Mouse (Mus musculus): ENCODE results near the gene Lgals12. TPM values are rescaled to one million over a fixed set of nuclear protein-coding genes. Genes with fewer than 3 reads are reported as not detected.

Lgals12 gene
- polyA plus RNA-seq, 1 experiment from 2014 or later, result 1.2 TPM

GRCm38 (mm10) chr19:7592018-7592417 lies 15.0 kb downstream of the Lgals12 start:
- 36% methylated on average over 3 of the region's 3 CpGs for WGBS
- Histone ChIP-seq H3K4me2 (replicated peaks; ENCODE audit: low read depth, low read length) (no peak overlapping the region), H3K27me3 (ENCODE audit: control insufficient read depth, insufficient read depth, low read length) (no peaks in the 10 kb centered on the region), H3K9me3 (ENCODE audit: control insufficient read depth, low read length) (0 out of 2 replicates have a peak, but pooled peaks cover 3% of the 10 kb centered on the region), H3K4me1 (ENCODE audit: control insufficient read depth, insufficient read depth, low read length) (no peaks in the 10 kb centered on the region), H3K27ac (ENCODE audit: low read depth, low read length) (no peak overlapping the region), H3K36me3 (ENCODE audit: control insufficient read depth, insufficient read depth, low read length) (no peaks in the 10 kb centered on the region), H3K9ac (ENCODE audit: low read depth, low read length) (no peak overlapping the region), H3K4me3 (ENCODE audit: low read length) (no peak overlapping the region)
- ATAC-seq (ENCODE audit: low FRiP score, low TSS enrichment), result no peak

GRCm38 (mm10) chr19:7590795-7591194 lies 16.2 kb downstream of the Lgals12 start:
- Histone ChIP-seq H3K27ac (ENCODE audit: low read depth, low read length) (no peak overlapping the region), H3K4me2 (replicated peaks; ENCODE audit: low read depth, low read length) (no peak overlapping the region), H3K4me1 (ENCODE audit: control insufficient read depth, insufficient read depth, low read length) (no peaks in the 10 kb centered on the region), H3K4me3 (ENCODE audit: low read length) (no peak overlapping the region), H3K9ac (ENCODE audit: low read depth, low read length) (no peak overlapping the region), H3K27me3 (ENCODE audit: control insufficient read depth, insufficient read depth, low read length) (no peaks in the 10 kb centered on the region), H3K9me3 (ENCODE audit: control insufficient read depth, low read length) (0 out of 2 replicates have a peak, but pooled peaks cover 3% of the 10 kb centered on the region), H3K36me3 (ENCODE audit: control insufficient read depth, insufficient read depth, low read length) (no peaks in the 10 kb centered on the region)
- ATAC-seq (ENCODE audit: low FRiP score, low TSS enrichment), result no peak

- Histone ChIP-seq H3K9me3 (ENCODE audit: control insufficient read depth, low read length) (0 out of 2 replicates have a peak, but pooled peaks cover 3% of the 10 kb centered on the region), H3K27me3 (ENCODE audit: control insufficient read depth, insufficient read depth, low read length) (no peaks in the 10 kb centered on the region), H3K27ac (ENCODE audit: low read depth, low read length) (no peak overlapping the region), H3K4me3 (ENCODE audit: low read length) (no peak overlapping the region), H3K9ac (ENCODE audit: low read depth, low read length) (no peak overlapping the region), H3K4me2 (replicated peaks; ENCODE audit: low read depth, low read length) (no peak overlapping the region), H3K36me3 (ENCODE audit: control insufficient read depth, insufficient read depth, low read length) (no peaks in the 10 kb centered on the region), H3K4me1 (ENCODE audit: control insufficient read depth, insufficient read depth, low read length) (no peaks in the 10 kb centered on the region)
- no peak for ATAC-seq (ENCODE audit: low FRiP score, low TSS enrichment)
- WGBS, result 91% methylated on average over 6 of the region's 6 CpGs
Measured at GRCm38 (mm10) chr19:7585764-7586163, 21.2 kb downstream of the Lgals12 start.

GRCm38 (mm10) chr19:7585279-7585678 lies 21.7 kb downstream of the Lgals12 start:
- Histone ChIP-seq H3K9ac (ENCODE audit: low read depth, low read length) (no peak overlapping the region), H3K4me1 (ENCODE audit: control insufficient read depth, insufficient read depth, low read length) (no peaks in the 10 kb centered on the region), H3K36me3 (ENCODE audit: control insufficient read depth, insufficient read depth, low read length) (no peaks in the 10 kb centered on the region), H3K27ac (ENCODE audit: low read depth, low read length) (no peak overlapping the region), H3K27me3 (ENCODE audit: control insufficient read depth, insufficient read depth, low read length) (no peaks in the 10 kb centered on the region), H3K4me2 (replicated peaks; ENCODE audit: low read depth, low read length) (no peak overlapping the region), H3K9me3 (ENCODE audit: control insufficient read depth, low read length) (0 out of 2 replicates have a peak, but pooled peaks cover 3% of the 10 kb centered on the region), H3K4me3 (ENCODE audit: low read length) (no peak overlapping the region)
- WGBS, result 87% methylated on average over 8 of the region's 8 CpGs
- no peak for ATAC-seq (ENCODE audit: low FRiP score, low TSS enrichment)

GRCm38 (mm10) chr19:7583599-7583998 lies 23.4 kb downstream of the Lgals12 start:
- Histone ChIP-seq H3K9ac (ENCODE audit: low read depth, low read length) (no peak overlapping the region), H3K9me3 (ENCODE audit: control insufficient read depth, low read length) (no peaks in the 10 kb centered on the region), H3K27me3 (ENCODE audit: control insufficient read depth, insufficient read depth, low read length) (no peaks in the 10 kb centered on the region), H3K36me3 (ENCODE audit: control insufficient read depth, insufficient read depth, low read length) (no peaks in the 10 kb centered on the region), H3K4me3 (ENCODE audit: low read length) (no peak overlapping the region), H3K4me2 (replicated peaks; ENCODE audit: low read depth, low read length) (no peak overlapping the region), H3K4me1 (ENCODE audit: control insufficient read depth, insufficient read depth, low read length) (no peaks in the 10 kb centered on the region), H3K27ac (ENCODE audit: low read depth, low read length) (no peak overlapping the region)
- no peak for ATAC-seq (ENCODE audit: low FRiP score, low TSS enrichment)
- WGBS, result 81% methylated on average over 3 of the region's 3 CpGs

GRCm38 (mm10) chr19:7583101-7583500 lies 23.9 kb downstream of the Lgals12 start:
- no peak for ATAC-seq (ENCODE audit: low FRiP score, low TSS enrichment)
- Histone ChIP-seq H3K4me3 (ENCODE audit: low read length) (no peak overlapping the region), H3K4me2 (replicated peaks; ENCODE audit: low read depth, low read length) (no peak overlapping the region), H3K27ac (ENCODE audit: low read depth, low read length) (no peak overlapping the region), H3K9ac (ENCODE audit: low read depth, low read length) (no peak overlapping the region), H3K36me3 (ENCODE audit: control insufficient read depth, insufficient read depth, low read length) (no peaks in the 10 kb centered on the region), H3K27me3 (ENCODE audit: control insufficient read depth, insufficient read depth, low read length) (no peaks in the 10 kb centered on the region), H3K4me1 (ENCODE audit: control insufficient read depth, insufficient read depth, low read length) (no peaks in the 10 kb centered on the region), H3K9me3 (ENCODE audit: control insufficient read depth, low read length) (no peaks in the 10 kb centered on the region)
- 64% methylated on average over 7 of the region's 7 CpGs for WGBS

GRCm38 (mm10) chr19:7581042-7581441 lies 26.0 kb downstream of the Lgals12 start:
- Histone ChIP-seq H3K9me3 (ENCODE audit: control insufficient read depth, low read length) (no peaks in the 10 kb centered on the region), H3K4me3 (ENCODE audit: low read length) (no peak overlapping the region), H3K4me2 (replicated peaks; ENCODE audit: low read depth, low read length) (no peak overlapping the region), H3K27me3 (ENCODE audit: control insufficient read depth, insufficient read depth, low read length) (no peaks in the 10 kb centered on the region), H3K27ac (ENCODE audit: low read depth, low read length) (no peak overlapping the region), H3K9ac (ENCODE audit: low read depth, low read length) (no peak overlapping the region), H3K4me1 (ENCODE audit: control insufficient read depth, insufficient read depth, low read length) (no peaks in the 10 kb centered on the region), H3K36me3 (ENCODE audit: control insufficient read depth, insufficient read depth, low read length) (no peaks in the 10 kb centered on the region)
- WGBS, result 51% methylated on average over 5 of the region's 5 CpGs
- no peak for ATAC-seq (ENCODE audit: low FRiP score, low TSS enrichment)

GRCm38 (mm10) chr19:7577710-7578109 lies 29.3 kb downstream of the Lgals12 start:
- H3K36me3 ChIP-seq (ENCODE audit: control insufficient read depth, insufficient read depth, low read length), result no peaks in the 10 kb centered on the region
- H3K4me1 ChIP-seq (ENCODE audit: control insufficient read depth, insufficient read depth, low read length), result no peaks in the 10 kb centered on the region
- WGBS, result 82% methylated on average over 3 of the region's 3 CpGs
- no peak overlapping the region for H3K9ac ChIP-seq (ENCODE audit: low read depth, low read length)
- no peak for ATAC-seq (ENCODE audit: low FRiP score, low TSS enrichment)
- H3K9me3 ChIP-seq (ENCODE audit: control insufficient read depth, low read length), result no peaks in the 10 kb centered on the region
- no peaks in the 10 kb centered on the region for H3K27me3 ChIP-seq (ENCODE audit: control insufficient read depth, insufficient read depth, low read length)
- no peak overlapping the region for H3K27ac ChIP-seq (ENCODE audit: low read depth, low read length)
- no peak overlapping the region for H3K4me3 ChIP-seq (ENCODE audit: low read length)
- H3K4me2 ChIP-seq (replicated peaks; ENCODE audit: low read depth, low read length), result no peak overlapping the region

- Histone ChIP-seq H3K4me2 (replicated peaks; ENCODE audit: low read depth, low read length) (no peak overlapping the region), H3K9ac (ENCODE audit: low read depth, low read length) (no peak overlapping the region), H3K36me3 (ENCODE audit: control insufficient read depth, insufficient read depth, low read length) (no peaks in the 10 kb centered on the region), H3K4me3 (ENCODE audit: low read length) (no peak overlapping the region), H3K27ac (ENCODE audit: low read depth, low read length) (no peak overlapping the region), H3K27me3 (ENCODE audit: control insufficient read depth, insufficient read depth, low read length) (no peaks in the 10 kb centered on the region), H3K9me3 (ENCODE audit: control insufficient read depth, low read length) (no peaks in the 10 kb centered on the region), H3K4me1 (ENCODE audit: control insufficient read depth, insufficient read depth, low read length) (no peaks in the 10 kb centered on the region)
- ATAC-seq (ENCODE audit: low FRiP score, low TSS enrichment), result no peak
- 74% methylated on average over 1 of the region's 1 CpGs for WGBS
Measured at GRCm38 (mm10) chr19:7576180-7576579, 30.8 kb downstream of the Lgals12 start.

Measured in kidney, embryonic 14.5 days (tissue).